Mouse (Mus musculus): ENCODE data around the gene Moxd2.

The Moxd2 gene

DNA sequence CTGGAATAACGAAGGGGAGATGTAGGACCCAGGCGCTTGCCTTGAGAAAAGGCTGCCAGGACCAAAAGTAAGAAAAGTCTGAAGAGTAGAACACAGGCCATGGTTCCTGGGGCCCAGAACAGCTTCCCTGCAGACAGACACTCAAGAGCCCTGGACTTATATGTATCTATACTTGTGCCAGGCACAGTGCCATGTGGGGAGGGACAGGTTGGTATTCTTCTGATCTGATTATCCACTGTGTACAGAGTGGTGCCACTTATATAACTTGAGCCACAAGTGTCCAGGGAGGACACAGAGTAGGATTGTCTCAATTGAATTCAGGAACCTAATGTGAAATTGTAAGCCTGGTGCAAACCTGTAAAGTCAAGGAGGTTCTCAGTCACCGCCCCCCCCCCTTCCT is at the start of gene Moxd2:
Gene Moxd2 (minus strand): TSS at position 101 of the 400 bp plus-strand sequence.
- no peak for DNase-seq

DNA sequence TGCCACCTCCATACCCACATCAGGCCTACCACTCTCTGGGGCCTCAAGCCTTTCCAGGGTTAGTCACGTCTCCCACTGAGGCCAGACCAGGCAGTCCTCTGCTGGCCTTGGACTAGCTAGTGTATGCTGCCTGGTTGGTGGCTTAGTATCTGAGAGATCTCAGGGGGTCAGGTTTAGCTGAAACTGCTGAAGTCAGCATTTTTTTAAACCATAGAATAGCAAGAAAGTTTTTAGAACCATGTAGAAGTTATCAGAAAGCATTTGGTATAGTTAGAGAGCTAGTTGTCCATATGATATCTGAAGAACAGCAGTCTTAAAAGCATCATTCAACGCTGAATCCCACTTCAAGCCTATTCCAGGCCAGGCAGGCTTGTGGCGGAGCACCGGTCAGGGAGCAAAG is 32.7 kb upstream of the Moxd2 start:
- DNase-seq: no peak

DNA sequence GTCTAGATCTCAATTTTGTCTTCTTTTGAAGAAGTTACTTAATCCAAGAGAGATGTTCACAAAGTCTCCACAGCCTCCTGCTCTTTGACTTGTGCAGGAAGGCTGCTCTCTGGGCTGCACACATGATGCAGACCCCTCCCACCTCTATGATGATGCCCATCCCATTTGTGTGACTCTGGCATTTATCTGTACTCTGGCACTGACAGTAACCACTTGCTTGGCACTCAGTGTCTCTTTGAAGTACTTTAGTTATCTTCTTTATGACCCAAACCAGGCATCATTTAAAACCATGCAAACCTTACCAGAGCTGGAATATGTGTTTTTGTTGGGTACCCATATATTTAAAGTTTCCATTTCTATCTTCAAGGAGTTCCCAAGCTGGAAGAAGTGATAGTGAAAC is 13.0 kb upstream of the Moxd2 start, which contains the start of gene Prss58:
Gene Prss58 (minus strand): TSS at position 101 of the 400 bp plus-strand sequence.
- no peak for DNase-seq

DNA sequence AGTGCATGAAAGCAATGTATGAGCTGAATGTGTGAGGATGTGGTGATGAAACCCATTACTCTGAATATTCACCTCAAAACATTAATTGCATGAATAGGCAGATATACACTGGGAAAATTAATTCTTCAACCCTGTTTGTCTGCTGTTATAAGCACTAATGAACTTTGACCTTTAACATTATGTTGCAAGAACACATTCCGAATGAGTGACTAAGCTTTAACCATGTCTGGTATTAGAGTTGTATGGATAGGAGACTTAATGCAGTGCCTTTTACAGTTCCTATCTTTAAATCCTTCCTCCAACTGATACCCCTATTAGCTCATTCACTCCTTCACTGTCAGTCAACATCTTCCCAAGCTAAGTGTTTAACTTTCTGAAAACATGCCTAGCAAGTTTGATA is 7.4 kb upstream of the Moxd2 start:
- no peak for DNase-seq

DNA sequence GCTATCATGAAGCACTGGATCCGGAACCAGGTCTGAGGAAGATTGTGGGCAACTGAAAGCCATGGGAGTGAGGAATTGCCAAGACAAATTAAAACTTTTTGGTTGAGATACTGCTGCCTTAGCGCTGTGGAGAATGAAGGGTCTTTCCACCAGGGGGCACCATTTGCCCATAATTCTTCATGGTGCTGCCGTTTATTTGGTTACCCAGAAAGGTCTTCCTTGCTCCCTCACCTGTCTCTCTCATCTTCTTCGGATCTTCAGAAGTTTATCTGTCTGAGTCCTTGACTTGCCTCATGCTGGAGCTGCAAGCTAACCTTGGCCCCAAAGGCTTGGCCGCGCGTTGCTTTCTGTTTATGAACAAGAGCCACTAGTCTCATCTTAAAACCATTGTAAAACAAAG is 6.3 kb upstream of the Moxd2 start:
- DNase-seq: no peak

DNA sequence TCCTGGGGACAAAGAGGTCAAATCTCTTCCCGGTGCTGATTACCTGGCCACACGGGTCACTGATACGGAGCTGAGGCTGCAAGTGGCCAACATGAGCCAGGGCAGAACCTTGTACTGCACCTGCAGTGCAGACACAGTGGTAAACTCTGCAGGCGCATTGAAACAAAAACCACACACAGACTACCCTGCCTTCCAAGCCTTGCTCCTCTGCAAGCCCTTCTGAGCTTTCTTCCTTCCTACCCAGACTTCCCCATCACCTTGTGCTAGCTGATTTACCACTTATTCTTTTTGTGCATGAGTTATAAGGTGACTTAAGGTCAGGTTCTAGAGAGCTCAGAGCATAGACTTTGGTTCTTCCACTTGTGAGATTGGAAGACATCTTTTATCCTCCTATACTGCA is 4.5 kb upstream of the Moxd2 start:
- DNase-seq: no peak

DNA sequence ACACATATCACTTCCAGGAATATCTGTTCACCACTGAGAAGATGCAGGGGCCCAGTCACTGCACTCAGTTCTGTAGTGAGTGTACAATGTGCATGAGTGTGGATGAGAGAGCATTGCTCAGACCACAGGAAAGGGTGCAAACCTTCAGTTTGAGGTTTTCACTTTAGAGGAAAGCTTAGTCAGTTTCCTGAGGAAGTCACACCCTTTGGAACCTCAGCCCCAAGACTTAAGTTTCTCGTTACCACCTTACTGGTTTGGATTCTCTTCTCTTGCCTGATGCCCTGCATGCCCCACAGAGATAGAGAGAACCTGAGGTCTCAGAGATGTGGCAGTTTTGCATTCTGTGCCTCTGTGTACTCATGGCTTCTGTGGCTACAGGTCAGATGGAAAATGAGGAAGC is 3.7 kb upstream of the Moxd2 start:
- DNase-seq: no peak

DNA sequence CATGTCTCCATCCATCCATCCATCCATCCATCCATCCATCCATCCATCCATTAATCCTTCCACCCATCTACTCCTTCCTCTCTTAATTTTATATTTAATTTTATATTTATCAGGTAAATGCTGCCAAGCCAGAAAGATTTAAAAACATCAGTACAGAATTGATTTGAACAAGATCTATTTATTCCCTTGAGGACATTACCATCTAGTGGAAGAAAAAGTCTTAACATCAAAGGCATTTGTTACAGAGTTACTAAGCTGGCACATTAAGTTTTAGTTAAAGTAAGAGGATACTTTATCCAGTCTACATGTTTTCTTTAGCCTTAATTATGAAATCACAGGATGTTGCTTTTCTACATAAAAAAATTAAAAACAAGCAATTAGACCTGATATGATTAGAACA is 42.0 kb downstream of the Moxd2 start:
- DNase-seq: no peak

Data from cerebellum, adult 11 months (tissue).